Mouse (Mus musculus): Measurements from ENCODE around the gene Gm5737. TPM values are rescaled to one million over a fixed set of nuclear protein-coding genes. Genes with fewer than 3 reads are reported as not detected.
A peak's percentile ranks its signal among the peaks of the same experiment; 100 is the strongest.

Gm5737 gene
- total RNA-seq, 4 experiments from 2014 or later = not detected

DNA sequence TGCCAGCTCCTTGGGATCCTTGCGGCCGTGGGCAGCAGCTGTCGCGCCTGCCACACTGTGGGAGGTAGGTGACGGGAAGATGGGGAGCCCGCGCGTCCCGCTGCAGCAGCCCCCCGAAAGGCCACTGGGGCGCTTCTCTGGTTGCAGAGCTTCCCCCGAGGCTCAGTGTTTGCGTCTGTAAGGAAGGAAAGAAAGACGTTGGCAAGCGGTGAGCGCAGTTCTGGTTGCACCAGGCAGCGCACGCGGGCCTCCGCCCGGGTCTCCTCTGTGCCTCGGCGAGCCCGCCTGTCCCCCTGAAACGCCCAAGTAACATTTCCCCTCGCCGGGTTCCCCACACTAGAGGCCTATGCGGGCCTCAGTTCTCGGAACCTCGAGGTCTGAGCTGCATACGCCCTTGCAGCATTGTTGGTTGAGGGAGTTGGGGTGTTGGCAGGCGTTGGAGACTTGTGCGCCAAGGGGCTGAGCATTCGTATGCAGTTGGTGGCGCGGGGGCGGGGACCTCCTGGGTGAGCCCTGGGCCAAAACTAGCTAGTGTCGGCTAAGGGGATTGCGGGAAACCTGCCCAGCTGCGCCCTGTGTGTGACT is 31.0 kb downstream of the Gm5737 start:
- peak; percentile 75 for DNase-seq

DNA sequence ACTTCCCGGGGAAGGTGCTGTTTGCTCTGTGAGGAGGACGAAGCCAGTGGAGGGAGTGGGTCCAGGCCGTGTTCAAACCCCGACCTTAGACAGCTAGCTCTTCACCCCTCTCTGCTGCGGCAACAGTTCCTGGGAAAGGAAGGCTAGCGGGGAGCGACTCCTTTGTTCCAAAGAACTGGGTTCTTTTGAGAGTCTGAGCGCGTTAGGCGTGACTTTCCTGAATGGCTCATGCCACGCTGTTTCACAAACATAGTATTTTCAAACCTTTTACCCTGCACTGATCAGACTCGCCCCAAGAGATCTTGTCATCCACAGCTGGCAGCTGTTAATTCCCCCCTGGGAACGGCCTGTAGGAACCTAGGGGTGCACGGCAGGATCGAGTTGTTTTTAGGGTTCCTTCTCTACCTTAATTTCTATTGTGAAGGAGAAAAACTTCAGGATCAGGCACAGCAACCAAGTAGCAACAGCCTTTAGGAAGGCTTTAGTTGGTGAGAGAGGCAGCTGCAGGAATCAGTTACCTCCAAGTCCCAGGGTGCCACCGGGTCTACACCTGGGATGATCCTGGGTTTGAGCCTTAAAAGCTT is 31.8 kb downstream of the Gm5737 start:
- no peak for DNase-seq

DNA sequence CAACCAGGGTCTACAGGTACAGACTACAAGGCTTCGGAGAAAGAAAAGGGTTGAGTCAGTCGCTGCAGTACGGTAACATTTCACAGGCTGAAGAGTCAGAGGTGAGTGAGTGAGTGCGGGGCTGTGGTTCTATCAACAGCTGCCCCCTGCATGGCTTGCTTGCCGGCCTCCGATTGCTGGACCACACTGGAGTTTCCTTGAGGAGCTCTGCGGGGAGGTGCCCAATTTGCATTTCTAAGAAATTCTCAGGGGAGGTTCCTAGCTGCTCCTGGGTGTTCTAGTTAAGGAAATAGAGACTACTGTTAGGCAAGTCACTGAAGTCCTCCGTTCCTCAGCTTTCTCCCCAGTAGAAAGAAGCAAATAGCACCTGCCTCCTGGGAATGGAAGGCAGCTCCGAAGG is 32.5 kb downstream of the Gm5737 start:
- no peak for DNase-seq

DNA sequence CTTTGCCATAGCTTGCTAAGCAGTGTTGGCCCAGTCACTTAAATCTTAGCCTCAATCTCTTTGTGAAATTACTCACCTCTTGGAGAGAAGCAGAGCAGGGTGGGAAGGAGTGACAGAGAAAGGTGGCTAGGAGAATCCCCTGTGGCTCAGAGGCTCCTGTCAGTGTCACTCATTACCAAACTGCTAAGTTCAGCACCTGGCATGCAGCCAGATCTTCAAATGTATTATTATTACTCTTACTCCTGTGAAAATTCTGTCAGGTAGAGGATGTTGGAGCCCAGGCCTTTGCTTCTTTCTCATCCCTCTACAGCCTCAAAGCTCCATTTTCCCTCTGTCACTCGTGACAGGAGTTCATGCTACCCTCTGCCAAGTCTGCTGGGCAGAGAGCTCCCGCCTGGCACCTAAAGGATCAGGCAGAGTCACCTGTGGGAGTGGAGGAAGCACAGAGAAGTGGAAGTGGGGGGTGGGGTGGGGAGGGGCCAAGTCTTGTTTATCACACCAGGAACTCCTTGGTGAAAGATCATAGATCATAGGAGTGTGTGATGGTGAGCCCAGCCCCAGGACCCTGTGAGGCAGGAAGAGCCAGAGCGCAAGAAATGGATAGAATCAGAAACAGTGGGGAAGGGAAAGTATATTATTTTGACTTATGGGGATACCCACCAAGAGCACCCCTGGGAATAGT is 36.8 kb downstream of the Gm5737 start:
- DNase-seq = no peak

DNA sequence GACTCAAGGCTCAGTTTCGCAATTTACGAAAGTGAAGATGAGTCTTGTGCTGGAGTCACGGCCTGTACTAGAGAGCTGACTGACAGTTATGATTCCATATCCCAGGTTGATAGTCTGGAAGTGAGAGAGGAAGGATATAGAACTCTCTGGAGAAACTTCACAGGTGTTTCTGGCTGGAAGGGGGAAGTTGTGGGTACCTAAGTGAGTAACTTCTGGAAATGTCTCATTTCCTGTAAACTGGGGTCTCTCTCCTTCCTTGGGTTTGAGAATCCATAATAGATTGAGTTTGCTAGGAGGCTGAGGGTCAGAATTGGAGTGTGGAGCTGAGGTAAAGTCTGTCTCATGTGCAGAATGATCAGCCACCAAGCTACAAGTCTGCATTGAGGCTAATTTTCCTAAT is 38.0 kb downstream of the Gm5737 start:
- DNase-seq = no peak

DNA sequence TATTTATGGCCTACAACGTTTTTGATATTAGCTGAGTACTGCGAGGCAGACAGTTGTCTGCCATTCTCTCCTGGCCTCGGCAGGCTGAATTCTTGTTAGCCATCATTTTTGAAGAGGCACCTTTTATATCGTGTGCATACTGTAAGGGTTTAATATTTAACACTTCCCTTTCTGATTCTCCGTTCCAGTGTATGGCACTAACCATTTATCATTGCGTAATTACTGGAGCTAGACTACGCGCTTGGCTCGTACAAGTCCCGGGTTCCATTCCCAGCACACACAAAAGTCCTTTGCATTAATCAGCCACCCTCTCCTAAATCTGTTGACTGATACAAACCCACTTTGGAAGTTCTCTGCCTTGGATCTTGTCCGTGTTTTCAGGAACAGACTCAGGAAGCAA is 47.7 kb downstream of the Gm5737 start:
- DNase-seq = no peak

DNA sequence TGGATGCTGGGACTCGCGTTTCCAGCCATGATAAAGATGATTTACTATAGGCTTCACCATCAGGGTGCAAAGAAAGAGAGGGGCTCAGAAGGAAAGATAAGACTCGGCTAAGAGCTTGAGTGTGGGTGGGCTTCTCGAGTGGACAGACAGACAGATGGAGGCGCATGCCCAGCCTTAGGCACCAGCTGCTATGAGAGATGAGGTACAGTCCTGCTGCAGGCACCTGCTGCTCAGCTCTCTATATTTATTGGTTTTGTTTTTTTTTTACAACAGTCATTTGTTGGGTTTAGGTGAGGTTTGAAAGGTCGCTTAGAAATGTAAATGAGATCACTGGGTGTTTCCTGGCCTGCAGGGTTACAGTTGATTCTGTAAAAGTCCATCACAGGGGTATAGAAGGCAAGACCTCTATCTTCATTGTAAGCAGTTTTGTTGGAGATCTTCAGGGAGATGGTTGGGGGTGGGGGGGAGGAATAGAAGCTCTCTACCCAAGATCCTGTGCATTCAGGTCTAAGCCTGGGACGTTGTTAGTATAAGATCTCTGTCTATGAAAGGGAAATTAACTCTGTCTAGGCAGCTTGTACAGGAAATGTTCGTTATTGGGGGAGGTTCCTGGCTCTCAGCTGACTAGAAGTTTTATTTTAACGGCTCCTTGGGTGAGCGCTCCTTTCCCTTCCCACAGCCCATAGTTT is 48.8 kb downstream of the Gm5737 start:
- no peak for DNase-seq

DNA sequence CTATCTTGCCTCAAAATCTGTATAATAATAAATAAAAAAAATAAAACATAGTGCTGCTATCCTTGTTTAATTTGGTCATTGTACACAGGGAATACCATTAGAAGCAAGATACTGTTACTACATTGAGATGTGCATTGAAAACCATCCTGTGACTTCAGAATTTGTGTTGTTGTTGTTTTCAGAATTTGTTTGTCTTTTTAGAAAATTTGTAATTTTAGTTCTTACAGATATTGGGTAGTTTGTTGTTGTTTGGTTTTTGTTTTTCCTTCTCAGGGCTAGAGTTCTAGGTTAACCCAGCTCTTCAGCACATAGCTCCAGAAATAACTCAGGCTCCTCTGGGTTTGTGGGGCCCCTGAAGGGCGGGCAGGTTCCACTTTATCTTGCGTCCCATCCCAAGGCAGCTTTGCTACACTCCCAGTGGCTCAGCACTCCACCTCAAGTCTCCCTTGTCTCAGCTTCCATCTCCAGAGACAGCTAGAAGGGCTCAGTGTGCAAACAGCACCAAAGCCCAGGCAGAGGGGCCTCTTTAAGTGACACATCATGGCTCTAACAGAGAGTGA is 49.4 kb downstream of the Gm5737 start:
- DNase-seq = no peak

DNA sequence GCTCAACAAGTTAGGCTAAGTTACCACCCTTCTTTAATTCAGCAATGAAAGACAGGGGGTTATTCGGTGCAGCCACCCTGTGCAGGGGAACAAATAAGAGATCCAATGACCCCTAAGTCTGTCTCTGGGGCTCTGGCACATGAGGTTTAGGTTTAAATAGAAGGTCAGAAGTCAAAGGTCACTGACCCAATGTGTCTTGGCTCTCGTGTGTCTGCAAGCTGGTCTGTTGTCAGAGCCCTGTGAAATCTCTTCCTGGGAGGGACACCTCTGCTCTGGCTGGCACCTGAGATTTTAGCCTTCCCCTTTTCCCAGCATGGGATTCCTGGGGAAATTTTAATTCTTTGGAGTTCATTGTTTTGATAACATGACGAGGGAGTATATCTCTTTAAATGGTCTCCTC is 50.0 kb downstream of the Gm5737 start:
- DNase-seq = no peak

DNA sequence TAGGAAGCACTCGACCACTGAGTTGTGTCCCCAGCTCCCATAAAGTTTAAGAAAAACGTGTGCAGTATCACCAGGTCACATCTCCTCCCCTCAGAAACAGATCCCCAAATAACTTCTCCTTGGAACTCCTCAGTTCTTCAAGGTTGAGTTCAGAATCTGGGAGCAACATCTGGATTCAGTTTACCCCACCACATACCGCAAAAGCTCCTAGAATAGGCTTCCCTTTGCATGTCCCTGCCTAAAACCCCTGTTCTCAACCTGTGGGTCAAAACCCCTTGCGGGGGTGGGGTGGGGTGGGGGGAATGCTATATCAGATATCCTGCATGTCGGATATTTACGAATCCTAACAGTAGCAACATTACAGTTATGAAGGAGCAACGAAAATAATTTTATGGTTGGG is 50.5 kb downstream of the Gm5737 start:
- no peak for DNase-seq

DNA sequence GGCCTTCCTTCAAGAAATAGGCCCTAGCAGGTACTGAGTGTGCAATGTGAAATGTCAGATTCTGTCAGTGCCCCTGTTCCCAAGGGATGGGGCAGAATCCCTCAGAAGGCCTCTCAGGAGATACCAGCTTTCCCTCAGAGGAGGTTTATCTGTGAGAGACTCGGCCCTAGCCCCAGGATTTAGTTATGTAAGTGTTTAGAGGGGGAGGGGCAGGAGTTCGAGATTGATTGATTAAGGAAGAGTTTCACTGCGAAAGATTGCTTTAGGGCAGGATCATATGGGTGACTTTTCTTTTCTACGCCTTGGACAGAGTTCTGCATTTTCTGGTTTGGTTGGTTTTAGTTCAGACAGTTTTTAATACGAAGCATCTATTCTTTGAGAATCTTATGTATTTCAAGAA is 51.3 kb downstream of the Gm5737 start:
- no peak for DNase-seq

DNA sequence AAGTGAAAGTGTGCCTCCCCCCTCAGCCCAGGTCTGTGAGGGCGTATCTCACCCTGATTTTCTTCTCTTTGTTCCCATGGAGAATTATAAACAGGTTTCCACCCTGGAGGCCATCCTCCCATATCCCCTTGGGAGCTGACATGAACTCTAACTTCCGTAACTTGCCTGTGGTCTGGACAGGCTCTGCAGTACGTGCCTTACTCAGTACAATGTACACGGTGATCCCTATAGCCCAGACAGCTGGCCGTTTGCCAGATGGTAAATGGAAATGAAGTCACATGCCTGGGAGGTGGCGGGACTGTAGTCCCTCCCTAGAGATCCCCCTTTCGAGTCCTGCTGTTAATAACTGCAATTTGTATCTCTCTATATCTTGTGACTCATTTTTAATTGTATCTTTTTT is 52.9 kb downstream of the Gm5737 start:
- DNase-seq = peak; percentile 20

DNA sequence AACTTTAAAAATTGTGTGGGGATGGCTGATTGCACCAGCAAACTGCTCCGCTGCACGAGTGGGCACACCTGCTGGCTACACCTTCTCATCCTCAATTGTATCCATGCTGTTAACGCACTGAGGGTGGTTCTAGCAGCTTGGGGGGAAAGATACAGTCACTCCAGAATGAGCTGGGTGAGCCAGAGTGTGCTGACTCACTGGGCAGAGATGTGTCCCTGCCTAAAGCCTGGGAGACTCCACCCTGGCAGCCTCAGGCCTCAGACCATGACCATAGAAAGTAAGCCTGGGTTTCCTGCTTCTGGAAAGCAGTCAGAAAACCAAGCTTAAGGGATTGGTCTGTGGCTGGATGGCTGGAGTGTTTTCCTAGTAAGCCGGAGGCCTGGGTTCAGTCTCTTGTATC is 53.7 kb downstream of the Gm5737 start:
- peak; percentile 37 for DNase-seq

DNA sequence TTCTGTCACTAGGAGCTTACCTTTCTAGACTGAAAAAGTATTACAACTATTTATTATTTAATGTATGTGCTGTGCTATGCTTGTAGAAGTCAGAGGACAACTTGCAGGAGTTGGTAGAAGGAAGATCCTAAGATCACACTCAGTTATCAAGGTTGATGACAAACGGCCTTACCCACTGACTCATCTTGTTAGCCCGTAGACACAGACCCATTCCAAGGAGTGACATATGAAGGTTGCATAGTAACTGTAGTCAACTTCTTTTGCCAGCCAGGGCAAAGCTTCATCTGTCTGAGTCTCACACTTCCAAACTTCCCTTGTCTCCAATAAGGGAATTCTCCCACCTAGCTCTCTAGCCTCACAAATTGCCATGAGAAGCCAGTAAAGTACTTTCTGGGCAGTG is 54.5 kb downstream of the Gm5737 start:
- DNase-seq = no peak

DNA sequence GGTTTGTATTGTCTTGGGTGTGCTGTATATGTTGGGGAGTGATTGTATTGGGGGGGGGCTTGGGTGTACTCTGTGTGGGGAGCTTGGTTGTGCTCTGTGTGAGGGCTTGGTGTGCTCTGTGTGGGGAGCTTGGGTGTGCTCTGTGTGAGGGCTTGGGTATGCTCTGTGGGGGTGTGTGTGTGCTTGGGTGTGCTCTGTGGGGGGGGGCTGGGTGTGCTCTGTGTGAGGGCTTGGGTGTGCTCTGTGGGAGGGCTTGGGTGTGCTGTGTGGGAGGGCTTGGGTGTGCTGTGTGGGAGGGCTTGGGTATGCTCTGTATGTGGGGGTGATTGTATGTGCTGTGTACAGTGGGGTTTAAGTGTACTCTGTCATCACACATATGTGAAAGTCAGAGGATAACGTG is 55.6 kb downstream of the Gm5737 start:
- no peak for DNase-seq

DNA sequence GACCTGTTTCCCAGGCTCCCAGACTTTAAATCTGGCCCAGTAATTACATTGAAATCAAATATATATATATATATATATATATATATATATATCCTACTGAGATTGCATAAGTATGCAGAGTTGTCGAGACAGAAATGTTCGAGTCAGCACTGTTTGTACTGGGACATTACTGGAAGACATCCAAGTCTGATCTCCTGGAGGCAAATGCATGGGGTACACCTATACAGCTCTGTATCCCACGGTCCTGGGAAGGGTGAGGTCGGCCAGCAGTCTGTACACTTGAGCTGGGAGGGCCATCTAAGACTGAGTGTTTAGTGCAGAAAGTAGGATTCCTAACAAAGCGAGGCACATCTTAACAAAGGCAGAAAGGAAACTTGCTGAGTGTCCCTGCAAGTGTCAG is 57.7 kb downstream of the Gm5737 start:
- no peak for DNase-seq

DNA sequence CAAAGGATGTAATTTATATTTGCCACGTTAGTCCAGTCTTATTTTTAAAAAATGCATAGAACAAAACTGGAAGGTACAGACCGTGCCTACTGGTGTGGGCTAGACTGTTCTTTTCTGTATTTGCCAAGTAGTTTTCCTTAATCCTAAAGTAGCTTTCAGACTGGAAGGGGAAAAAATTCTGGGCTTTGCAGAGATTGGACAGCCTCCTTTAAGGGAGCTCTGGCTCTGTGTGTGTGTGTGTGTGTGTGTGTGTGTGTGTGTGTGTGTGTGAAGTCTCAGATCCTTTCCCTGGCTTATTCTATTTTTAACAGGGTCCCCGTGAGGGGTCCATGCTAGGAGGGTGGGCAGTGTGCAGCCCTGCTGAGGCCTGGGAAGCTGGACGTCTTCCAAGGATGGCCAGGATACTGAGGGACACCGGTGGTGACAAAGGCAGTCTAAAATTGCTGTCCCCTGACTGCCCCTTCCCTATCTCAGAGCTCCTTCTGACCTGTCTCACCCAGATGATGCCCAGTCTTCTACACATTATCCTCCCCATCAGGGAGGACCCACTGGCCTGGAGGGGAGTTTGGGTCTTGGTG is 58.4 kb downstream of the Gm5737 start:
- DNase-seq = no peak

DNA sequence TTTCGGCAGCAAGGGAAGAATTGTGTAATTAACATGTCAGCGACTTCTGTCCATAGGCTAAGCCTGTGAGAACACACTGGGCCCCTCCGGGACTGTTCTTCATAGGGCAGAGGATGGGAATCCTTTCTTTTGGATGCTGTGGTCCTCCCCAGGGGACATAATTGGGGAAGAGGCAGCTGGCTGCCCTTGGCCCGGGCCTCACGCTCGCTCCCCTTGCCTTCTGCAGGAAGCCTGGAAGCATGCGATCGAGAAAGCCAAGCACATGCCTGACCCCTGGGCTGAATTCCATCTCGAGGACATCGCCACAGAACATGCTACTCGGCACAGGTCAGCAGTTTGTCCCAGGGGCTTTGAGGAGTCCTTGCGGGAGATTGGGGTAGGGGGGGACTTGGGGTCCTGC is 60.9 kb downstream of the Gm5737 start:
- DNase-seq = no peak

DNA sequence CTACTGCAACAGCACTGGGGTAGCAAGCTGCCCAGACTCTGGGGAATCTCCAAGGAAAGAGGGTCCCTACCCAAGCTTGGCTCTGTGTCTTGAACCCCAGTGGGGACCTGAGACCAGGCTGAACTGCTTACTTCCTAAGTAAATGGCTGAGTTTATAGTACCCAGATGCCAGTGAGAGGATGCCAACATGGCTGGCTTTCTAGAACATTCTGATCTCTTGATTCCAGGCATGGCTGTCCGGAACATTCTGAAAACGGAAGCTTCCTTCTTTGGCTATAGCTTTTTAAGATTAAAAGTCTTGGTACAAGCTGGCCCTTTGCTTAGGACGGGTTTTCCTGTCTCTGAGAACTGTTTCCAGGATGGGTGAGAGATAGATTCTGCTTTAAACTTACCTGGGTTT is 61.9 kb downstream of the Gm5737 start:
- DNase-seq = no peak

DNA sequence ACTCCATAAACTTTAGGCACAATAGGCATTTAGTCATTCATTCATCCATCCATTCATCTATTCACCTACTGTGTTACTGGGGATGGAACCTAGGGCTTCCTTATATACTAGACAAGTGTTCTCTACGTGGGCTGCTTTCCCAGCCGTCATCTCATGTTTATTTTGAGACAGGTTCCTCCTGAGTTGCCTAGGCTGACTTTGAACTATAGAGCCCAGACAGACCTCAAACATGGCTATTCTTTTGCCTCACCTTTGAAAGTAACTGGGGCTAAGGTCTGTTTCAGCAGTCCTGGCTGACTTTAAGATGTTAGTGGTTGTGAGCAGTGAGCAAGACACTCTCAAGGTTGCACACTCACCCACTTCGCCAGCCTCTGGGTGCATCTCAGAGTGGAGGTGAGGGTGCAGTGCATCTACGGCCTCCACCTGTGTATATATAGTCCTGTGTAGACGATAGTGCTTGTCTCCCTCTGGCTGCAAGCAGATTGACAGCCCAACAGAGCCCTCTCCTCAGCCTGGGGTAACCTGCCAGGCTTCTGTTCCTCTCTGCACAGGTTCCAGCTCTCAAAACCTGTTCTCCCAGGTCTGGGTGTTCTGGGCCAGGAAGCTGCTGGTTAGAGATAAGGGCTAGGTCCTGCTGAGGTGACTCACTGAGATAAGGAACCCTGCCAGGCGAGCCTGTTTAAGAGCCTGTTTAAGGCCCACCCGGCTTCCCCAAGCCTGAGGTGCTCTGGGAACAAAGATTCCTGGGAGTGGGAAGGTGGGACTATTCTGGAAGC is 62.8 kb downstream of the Gm5737 start:
- DNase-seq = no peak

DNA sequence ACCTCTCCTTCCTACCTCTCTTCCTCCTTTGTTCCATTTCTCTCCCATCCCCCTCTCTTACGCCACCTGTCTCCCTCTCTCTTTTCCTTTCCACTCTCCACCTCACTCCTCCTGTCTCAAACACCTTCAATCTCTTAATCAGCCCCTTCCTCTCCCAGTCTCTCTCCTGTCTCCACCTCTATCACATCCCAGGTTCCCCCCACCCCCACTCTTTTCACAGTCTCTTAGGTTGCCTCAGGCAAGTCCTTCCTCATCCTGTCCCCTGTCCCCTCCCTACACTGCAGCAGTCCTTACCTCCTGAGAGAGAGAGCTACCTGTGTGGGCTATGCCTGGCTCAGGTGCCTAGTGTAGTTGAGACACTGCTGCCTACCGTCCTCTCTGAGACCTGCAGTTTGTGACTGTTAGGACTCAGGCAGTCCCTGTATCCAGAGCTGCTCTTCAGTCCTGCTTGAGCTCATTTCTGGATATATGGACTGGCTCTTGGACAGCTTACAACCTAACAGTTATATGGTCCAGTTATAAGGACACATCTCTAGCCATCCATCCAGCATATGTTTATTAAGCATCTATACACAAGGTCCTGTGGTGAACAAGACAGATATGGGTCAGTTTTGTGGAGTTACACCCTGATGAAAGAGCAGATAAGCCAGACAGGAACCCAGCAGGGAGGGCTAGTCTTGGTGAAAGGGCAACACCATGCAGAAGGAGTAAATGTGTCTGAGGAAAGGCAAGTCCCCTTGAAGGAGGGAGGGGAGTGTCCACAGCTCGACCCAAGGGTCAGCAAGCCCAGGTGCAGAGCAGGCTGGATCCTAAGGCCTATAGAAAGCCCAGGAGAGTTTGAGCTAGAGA is 63.6 kb downstream of the Gm5737 start:
- no peak for DNase-seq
